Comparison of ENCODE assay signal across 9 mouse cellular contexts in the genomic region with DNA sequence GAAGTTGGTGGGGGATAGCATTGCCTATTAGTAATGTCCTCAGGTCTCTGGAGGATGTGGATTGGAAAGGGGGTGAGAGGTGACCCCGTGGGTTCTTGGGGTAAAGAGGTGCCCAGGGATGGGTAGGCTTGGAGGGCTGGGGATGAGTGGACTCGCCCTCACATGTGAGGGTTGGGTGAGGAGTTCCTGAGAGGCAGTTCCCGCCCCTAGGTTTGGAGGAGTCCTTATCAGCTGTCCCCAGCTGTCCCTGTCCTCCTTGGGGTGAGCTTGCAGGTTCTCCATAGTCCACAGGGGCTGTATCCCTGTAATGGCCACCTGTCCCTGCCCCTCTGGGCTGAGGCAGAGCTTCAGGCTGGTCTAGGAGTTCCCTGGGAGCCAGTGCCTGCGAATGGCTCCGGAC. TPM values are rescaled to one million over a fixed set of nuclear protein-coding genes. Genes with fewer than 3 reads are reported as not detected.
DNase-seq lines count a peak whose midpoint lies in the region; ATAC-seq and TF ChIP-seq lines count a peak whose summit lies in the region.
"Had no signal": no experiment of that assay in that cellular context is flagged by ENCODE, and none has a peak within 500 bp of the region (broad histone marks: within the 10 kb centered on the region; RNA-seq: fewer than 3 reads in every experiment).

No protein-coding gene starts in this region.

- H3K9me3 ChIP-seq in heart, postnatal 0 days (replicated peaks; ENCODE audit: control insufficient read depth, low read length) = no peaks in the 10 kb centered on the region
- H3K9me3 ChIP-seq in intestine, embryonic 16.5 days (ENCODE audit: control insufficient read depth, low read length) = no peaks in the 10 kb centered on the region
- no peaks in the 10 kb centered on the region for H3K9me3 ChIP-seq in neural tube, embryonic 14.5 days (ENCODE audit: control insufficient read depth, low read length)

- peak overlapping the region; percentile 70 for H3K27ac ChIP-seq in heart, postnatal 0 days (ENCODE audit: low read depth)
- peak overlapping the region; percentile 27; the same call in 1 of the 2 replicates for H3K27ac ChIP-seq in intestine, embryonic 16.5 days (ENCODE audit: low read length)
- no peak overlapping the region for H3K27ac ChIP-seq in neural tube, embryonic 14.5 days (ENCODE audit: low read depth, low read length)

- peaks cover 18% of the 10 kb centered on the region for H3K36me3 ChIP-seq in heart, postnatal 0 days (replicated peaks; ENCODE audit: control insufficient read depth, insufficient read depth, low read length)
- H3K36me3 ChIP-seq in intestine, embryonic 16.5 days (ENCODE audit: control insufficient read depth, insufficient read depth, low read length) = peaks cover 22% of the 10 kb centered on the region; the same call in 1 of the 2 replicates
- H3K36me3 ChIP-seq in neural tube, embryonic 14.5 days (ENCODE audit: control insufficient read depth, insufficient read depth, low read length) = peaks cover 15% of the 10 kb centered on the region

- DNase-seq in heart, postnatal 0 days (ENCODE audit: low spot score) = no peak
- DNase-seq in heart, postnatal 25 days (ENCODE audit: low spot score) = no peak
- no peak for DNase-seq in frontal cortex, postnatal 25 days (ENCODE audit: low spot score in 2 of 2)
- no peak for DNase-seq in left cerebral cortex, postnatal 36 days (ENCODE audit: low spot score in 2 of 2)
- no peak for DNase-seq in urinary bladder, postnatal 4 days (ENCODE audit: low spot score in 2 of 2)

- TF ChIP-seq CTCF in heart, postnatal 0 days (IDR thresholded peaks at IDR 0.05; ENCODE audit: low read depth) = no peak

- peak overlapping the region; percentile 79 for H3K4me3 ChIP-seq in heart, postnatal 0 days (ENCODE audit: low read depth, low read length)
- H3K4me3 ChIP-seq in intestine, embryonic 16.5 days (ENCODE audit: low read length) = peak overlapping the region; percentile 84
- H3K4me3 ChIP-seq in neural tube, embryonic 14.5 days (ENCODE audit: low read depth, low read length) = peak overlapping the region; percentile 67

- H3K27me3 ChIP-seq in heart, postnatal 0 days (ENCODE audit: control insufficient read depth, insufficient read depth, low read length) = no peaks in the 10 kb centered on the region
- H3K27me3 ChIP-seq in intestine, embryonic 16.5 days (replicated peaks; ENCODE audit: control insufficient read depth, insufficient read depth, low read length) = no peaks in the 10 kb centered on the region
- no peaks in the 10 kb centered on the region for H3K27me3 ChIP-seq in neural tube, embryonic 14.5 days (ENCODE audit: control insufficient read depth, insufficient read depth, low read length)

- intact Hi-C loops in heart, postnatal 25 days (cut with DNase I) = loop anchor here (2.0 kb wide), 1 partner anchor 59 kb away; no protein-coding TSS in a partner anchor
- intact Hi-C loops in left cerebral cortex, postnatal 36 days (cut with DNase I) = no loop called here

- peaks cover 48% of the 10 kb centered on the region for H3K4me1 ChIP-seq in heart, postnatal 0 days (ENCODE audit: control insufficient read depth, insufficient read depth)
- peaks cover 49% of the 10 kb centered on the region for H3K4me1 ChIP-seq in intestine, embryonic 16.5 days (ENCODE audit: control insufficient read depth, insufficient read depth, low read length)
- H3K4me1 ChIP-seq in neural tube, embryonic 14.5 days (ENCODE audit: control insufficient read depth, insufficient read depth, low read length) = peaks cover 22% of the 10 kb centered on the region

- TF ChIP-seq EP300 in heart, postnatal 0 days (IDR thresholded peaks at IDR 0.05; ENCODE audit: low read depth) = no peak

- H3K4me2 ChIP-seq in heart, postnatal 0 days (ENCODE audit: low read depth, low read length) = peak overlapping the region; percentile 67
- peak overlapping the region; percentile 88 for H3K4me2 ChIP-seq in intestine, embryonic 16.5 days (ENCODE audit: low read depth, low read length)
- peak overlapping the region; percentile 89 for H3K4me2 ChIP-seq in neural tube, embryonic 14.5 days (ENCODE audit: low read depth, low read length)

- ATAC-seq in heart, postnatal 0 days (ENCODE audit: insufficient read depth, low read depth) = no peak
- ATAC-seq in common myeloid progenitor, adult 5-6 weeks (replicated peaks; ENCODE audit: low read depth, poor library complexity, severe bottlenecking) = peak; percentile 54
- ATAC-seq in intestine, embryonic 16.5 days = peak; percentile 4; the same call in 1 of the 2 replicates
- no peak for ATAC-seq in neural tube, embryonic 14.5 days (ENCODE audit: low read depth)

- WGBS in heart, postnatal 0 days = 50% methylated on average over 5 of the region's 5 CpGs
- 63% methylated on average over 4 of the region's 5 CpGs for WGBS in intestine, embryonic 16.5 days
- 88% methylated on average over 5 of the region's 5 CpGs for WGBS in neural tube, embryonic 14.5 days

- H3K9ac ChIP-seq in heart, postnatal 0 days (replicated peaks; ENCODE audit: low read depth, low read length) = peak overlapping the region; percentile 88; the same call in 1 of the 2 replicates
- peak overlapping the region; percentile 96 for H3K9ac ChIP-seq in intestine, embryonic 16.5 days (ENCODE audit: low read depth, low read length)
- no peak overlapping the region for H3K9ac ChIP-seq in neural tube, embryonic 14.5 days (replicated peaks; ENCODE audit: low read depth, low read length)

RNA-seq across cellular contexts. Expression of a gene that starts 1.7 kb away (rescaled TPM):
- 1,449 and 1,606 TPM in 2 replicates for total RNA-seq in heart, postnatal 0 days (2014; rRNA removed; ENCODE audit: low replicate concordance)
- polyA plus RNA-seq in heart, postnatal 0 days (2015; fragmentation: Nextera tagmentation; extraction: Ambion mirVana) = 1,256 and 1,260 TPM in 2 replicates
- total RNA-seq in heart, postnatal 25 days (2021) = 1,000 to 10,000 TPM; 1,236 to 1,242 TPM
- 283 and 298 TPM in 2 replicates for total RNA-seq in common myeloid progenitor, adult 5-6 weeks (2017)
- polyA plus RNA-seq in intestine, embryonic 16.5 days (2015; fragmentation: Nextera tagmentation; extraction: Ambion mirVana) = 1,158 and 1,189 TPM in 2 replicates
- 800 and 802 TPM in 2 replicates for polyA plus RNA-seq in neural tube, embryonic 14.5 days (2014; fragmentation: Nextera tagmentation; extraction: Ambion mirVana)
- total RNA-seq in left cerebral cortex, postnatal 36 days (2021) = 100 to 1,000 TPM; 593 to 646 TPM

RNA-seq across cellular contexts. Expression of a gene that starts 10.5 kb away (rescaled TPM):
- total RNA-seq in heart, postnatal 0 days (2014; rRNA removed; ENCODE audit: low replicate concordance) = 3.5 and 5.5 TPM in 2 replicates
- 0.40 and 0.45 TPM in 2 replicates for polyA plus RNA-seq in heart, postnatal 0 days (2015; fragmentation: Nextera tagmentation; extraction: Ambion mirVana)
- total RNA-seq in heart, postnatal 25 days (2021) = 10 to 100 TPM; 26.0 to 28.5 TPM
- not detected in 2 replicates for total RNA-seq in common myeloid progenitor, adult 5-6 weeks (2017)
- 0.04 TPM in 1 of 2 replicates, not detected in the other for polyA plus RNA-seq in intestine, embryonic 16.5 days (2015; fragmentation: Nextera tagmentation; extraction: Ambion mirVana)
- polyA plus RNA-seq in neural tube, embryonic 14.5 days (2014; fragmentation: Nextera tagmentation; extraction: Ambion mirVana) = 2.7 and 3.7 TPM in 2 replicates
- total RNA-seq in left cerebral cortex, postnatal 36 days (2021) = 100 to 1,000 TPM; 128 to 152 TPM
- total RNA-seq: neutrophil, adult 5-6 weeks had no signal

RNA-seq across cellular contexts. Expression of a gene that starts 17.1 kb away (rescaled TPM):
- total RNA-seq in heart, postnatal 0 days (2014; rRNA removed; ENCODE audit: low replicate concordance) = 2.4 and 2.5 TPM in 2 replicates
- polyA plus RNA-seq in heart, postnatal 0 days (2015; fragmentation: Nextera tagmentation; extraction: Ambion mirVana) = 2.1 and 2.8 TPM in 2 replicates
- total RNA-seq in heart, postnatal 25 days (2021) = 1 to 10 TPM; 6.0 to 7.2 TPM
- total RNA-seq in common myeloid progenitor, adult 5-6 weeks (2017) = 0.96 and 1.6 TPM in 2 replicates
- 0.21 and 0.56 TPM in 2 replicates for polyA plus RNA-seq in intestine, embryonic 16.5 days (2015; fragmentation: Nextera tagmentation; extraction: Ambion mirVana)
- 1.1 and 1.3 TPM in 2 replicates for polyA plus RNA-seq in neural tube, embryonic 14.5 days (2014; fragmentation: Nextera tagmentation; extraction: Ambion mirVana)
- 1 to 10 TPM; 1.8 to 2.0 TPM for total RNA-seq in left cerebral cortex, postnatal 36 days (2021)

RNA-seq across cellular contexts. Expression of a gene that starts 24.0 kb away (rescaled TPM):
- 162 and 183 TPM in 2 replicates for total RNA-seq in heart, postnatal 0 days (2014; rRNA removed; ENCODE audit: low replicate concordance)
- 115 and 120 TPM in 2 replicates for polyA plus RNA-seq in heart, postnatal 0 days (2015; fragmentation: Nextera tagmentation; extraction: Ambion mirVana)
- 100 to 1,000 TPM; 183 to 190 TPM for total RNA-seq in heart, postnatal 25 days (2021)
- 109 and 113 TPM in 2 replicates for total RNA-seq in common myeloid progenitor, adult 5-6 weeks (2017)
- 120 and 128 TPM in 2 replicates for polyA plus RNA-seq in intestine, embryonic 16.5 days (2015; fragmentation: Nextera tagmentation; extraction: Ambion mirVana)
- 69.7 and 74.6 TPM in 2 replicates for polyA plus RNA-seq in neural tube, embryonic 14.5 days (2014; fragmentation: Nextera tagmentation; extraction: Ambion mirVana)
- 10 to 100 TPM; 76.2 to 90.0 TPM for total RNA-seq in left cerebral cortex, postnatal 36 days (2021)

RNA-seq across cellular contexts. Expression of a gene that starts 36.8 kb away (rescaled TPM):
- 19.7 and 28.3 TPM in 2 replicates for total RNA-seq in heart, postnatal 0 days (2014; rRNA removed; ENCODE audit: low replicate concordance)
- 43.6 and 45.3 TPM in 2 replicates for polyA plus RNA-seq in heart, postnatal 0 days (2015; fragmentation: Nextera tagmentation; extraction: Ambion mirVana)
- total RNA-seq in heart, postnatal 25 days (2021) = 10 to 100 TPM; 18.3 to 19.4 TPM
- total RNA-seq in common myeloid progenitor, adult 5-6 weeks (2017) = 5.3 and 9.9 TPM in 2 replicates
- 56.8 and 64.4 TPM in 2 replicates for polyA plus RNA-seq in intestine, embryonic 16.5 days (2015; fragmentation: Nextera tagmentation; extraction: Ambion mirVana)
- 104 and 118 TPM in 2 replicates for polyA plus RNA-seq in neural tube, embryonic 14.5 days (2014; fragmentation: Nextera tagmentation; extraction: Ambion mirVana)
- 10 to 100 TPM; 71.4 to 91.6 TPM for total RNA-seq in left cerebral cortex, postnatal 36 days (2021)

Comparison
In these comparisons a context has a peak if more than half of its experiments do, and no peak if none do; other contexts are left out.
1. ATAC-seq: peak in common myeloid progenitor, adult 5-6 weeks (single experiment) and intestine, embryonic 16.5 days (single experiment); none in heart, postnatal 0 days (single experiment) and neural tube, embryonic 14.5 days (single experiment).
2. RNA of a gene that starts 10.5 kb away (total RNA-seq): 128 to 152 TPM in left cerebral cortex, postnatal 36 days; 26.0 to 28.5 TPM in heart, postnatal 25 days, 3.5 to 5.5 TPM in heart, postnatal 0 days and not detected in common myeloid progenitor, adult 5-6 weeks; every median in the first group is over 4 times any median in the second.
3. Peak in every context shown above with its lines, with median percentiles within 50 percentile points of each other: H3K4me2 ChIP-seq and H3K4me3 ChIP-seq.